Mouse (Mus musculus): Measurements from ENCODE around the gene Tomm70a. TPM values are rescaled to one million over a fixed set of nuclear protein-coding genes. Genes with fewer than 3 reads are reported as not detected.

Tomm70a gene
- polyA plus RNA-seq, 1 experiment from 2014 or later = 32.7 TPM

- Histone ChIP-seq H3K4me3 (peak overlapping the region; percentile 100), H3K4me1 (peaks cover 14% of the 10 kb centered on the region), H3K9ac (peak overlapping the region; percentile 99), H3K36me3 (no peaks in the 10 kb centered on the region), H3K4me2 (peak overlapping the region; percentile 68), H3K9me3 (no peaks in the 10 kb centered on the region), H3K27ac (peak overlapping the region; percentile 94), H3K27me3 (no peaks in the 10 kb centered on the region)
- peak; percentile 9 for ATAC-seq (ENCODE audit: insufficient number of reproducible peaks, low FRiP score, low TSS enrichment, low read depth)
- WGBS = under 1% methylated on average over 49 of the region's 59 CpGs
Measured at GRCm38 (mm10) chr16:57121816-57122415, 413 bp downstream of the Tomm70a start.

GRCm38 (mm10) chr16:57122682-57123445 lies 1.4 kb downstream of the Tomm70a start:
- Histone ChIP-seq H3K36me3 (no peaks in the 10 kb centered on the region), H3K4me3 (peak overlapping the region; percentile 100), H3K4me1 (peaks cover 14% of the 10 kb centered on the region), H3K9ac (no peak overlapping the region), H3K27me3 (no peaks in the 10 kb centered on the region), H3K4me2 (peak overlapping the region; percentile 68), H3K9me3 (no peaks in the 10 kb centered on the region), H3K27ac (no peak overlapping the region)
- 42% methylated on average over 6 of the region's 6 CpGs for WGBS
- no peak for ATAC-seq (ENCODE audit: insufficient number of reproducible peaks, low FRiP score, low TSS enrichment, low read depth)

GRCm38 (mm10) chr16:57126268-57126667 lies 4.8 kb downstream of the Tomm70a start:
- Histone ChIP-seq H3K4me2 (no peak overlapping the region), H3K27me3 (no peaks in the 10 kb centered on the region), H3K9ac (no peak overlapping the region), H3K27ac (no peak overlapping the region), H3K4me3 (no peak overlapping the region), H3K36me3 (no peaks in the 10 kb centered on the region), H3K4me1 (peaks cover 18% of the 10 kb centered on the region), H3K9me3 (no peaks in the 10 kb centered on the region)
- no peak for ATAC-seq (ENCODE audit: insufficient number of reproducible peaks, low FRiP score, low TSS enrichment, low read depth)
- WGBS = 45% methylated on average over 4 of the region's 4 CpGs

- H3K9ac ChIP-seq = no peak overlapping the region
- H3K36me3 ChIP-seq = no peaks in the 10 kb centered on the region
- no peak overlapping the region for H3K4me3 ChIP-seq
- H3K9me3 ChIP-seq = no peaks in the 10 kb centered on the region
- H3K4me2 ChIP-seq = no peak overlapping the region
- ATAC-seq (ENCODE audit: insufficient number of reproducible peaks, low FRiP score, low TSS enrichment, low read depth) = no peak
- 85% methylated on average over 2 of the region's 2 CpGs for WGBS
- H3K27ac ChIP-seq = no peak overlapping the region
- H3K4me1 ChIP-seq = peaks cover 15% of the 10 kb centered on the region
- H3K27me3 ChIP-seq = no peaks in the 10 kb centered on the region
Measured at GRCm38 (mm10) chr16:57127825-57128224, 6.3 kb downstream of the Tomm70a start.

- no peak overlapping the region for H3K27ac ChIP-seq
- no peak for ATAC-seq (ENCODE audit: insufficient number of reproducible peaks, low FRiP score, low TSS enrichment, low read depth)
- H3K36me3 ChIP-seq = peaks cover 8% of the 10 kb centered on the region
- no peak overlapping the region for H3K9ac ChIP-seq
- H3K27me3 ChIP-seq = no peaks in the 10 kb centered on the region
- H3K4me2 ChIP-seq = no peak overlapping the region
- H3K9me3 ChIP-seq = no peaks in the 10 kb centered on the region
- H3K4me1 ChIP-seq = peaks cover 4% of the 10 kb centered on the region; the same call in 1 of the 2 replicates
- H3K4me3 ChIP-seq = no peak overlapping the region
- WGBS = 65% methylated on average over 3 of the region's 3 CpGs
Measured at GRCm38 (mm10) chr16:57130752-57131400, 9.4 kb downstream of the Tomm70a start.

GRCm38 (mm10) chr16:57131544-57131943 lies 10.0 kb downstream of the Tomm70a start:
- no peak overlapping the region for H3K9ac ChIP-seq
- H3K4me1 ChIP-seq = peaks cover 4% of the 10 kb centered on the region; the same call in 1 of the 2 replicates
- H3K9me3 ChIP-seq = no peaks in the 10 kb centered on the region
- no peak overlapping the region for H3K4me3 ChIP-seq
- ATAC-seq (ENCODE audit: insufficient number of reproducible peaks, low FRiP score, low TSS enrichment, low read depth) = no peak
- WGBS = 73% methylated on average over 4 of the region's 4 CpGs
- peaks cover 14% of the 10 kb centered on the region for H3K36me3 ChIP-seq
- H3K27ac ChIP-seq = no peak overlapping the region
- H3K27me3 ChIP-seq = no peaks in the 10 kb centered on the region
- H3K4me2 ChIP-seq = no peak overlapping the region

- no peaks in the 10 kb centered on the region for H3K9me3 ChIP-seq
- H3K4me3 ChIP-seq = no peak overlapping the region
- no peak overlapping the region for H3K27ac ChIP-seq
- ATAC-seq (ENCODE audit: insufficient number of reproducible peaks, low FRiP score, low TSS enrichment, low read depth) = no peak
- 68% methylated on average over 1 of the region's 1 CpGs for WGBS
- H3K4me1 ChIP-seq = peaks cover 4% of the 10 kb centered on the region; the same call in 1 of the 2 replicates
- H3K9ac ChIP-seq = no peak overlapping the region
- H3K36me3 ChIP-seq = peaks cover 18% of the 10 kb centered on the region
- H3K4me2 ChIP-seq = no peak overlapping the region
- no peaks in the 10 kb centered on the region for H3K27me3 ChIP-seq
Measured at GRCm38 (mm10) chr16:57132326-57132725, 10.8 kb downstream of the Tomm70a start.

GRCm38 (mm10) chr16:57133611-57134010 lies 12.1 kb downstream of the Tomm70a start:
- Histone ChIP-seq H3K4me3 (no peak overlapping the region), H3K27ac (no peak overlapping the region), H3K27me3 (no peaks in the 10 kb centered on the region), H3K4me1 (peaks cover 4% of the 10 kb centered on the region; the same call in 1 of the 2 replicates), H3K4me2 (no peak overlapping the region), H3K9me3 (no peaks in the 10 kb centered on the region), H3K9ac (no peak overlapping the region), H3K36me3 (peaks cover 24% of the 10 kb centered on the region)
- no peak for ATAC-seq (ENCODE audit: insufficient number of reproducible peaks, low FRiP score, low TSS enrichment, low read depth)
- 93% methylated on average over 6 of the region's 6 CpGs for WGBS

GRCm38 (mm10) chr16:57144741-57145140 lies 23.2 kb downstream of the Tomm70a start:
- no peak overlapping the region for H3K27ac ChIP-seq
- no peak overlapping the region for H3K9ac ChIP-seq
- no peaks in the 10 kb centered on the region for H3K4me1 ChIP-seq
- no peak overlapping the region for H3K4me2 ChIP-seq
- no peaks in the 10 kb centered on the region for H3K9me3 ChIP-seq
- no peak for ATAC-seq (ENCODE audit: insufficient number of reproducible peaks, low FRiP score, low TSS enrichment, low read depth)
- H3K27me3 ChIP-seq = no peaks in the 10 kb centered on the region
- no peak overlapping the region for H3K4me3 ChIP-seq
- H3K36me3 ChIP-seq = peaks cover 38% of the 10 kb centered on the region
- whole genome bisulfite sequencing = 90% methylated on average over 5 of the region's 5 CpGs

- WGBS = 93% methylated on average over 4 of the region's 4 CpGs
- no peak for ATAC-seq (ENCODE audit: insufficient number of reproducible peaks, low FRiP score, low TSS enrichment, low read depth)
- peaks cover 53% of the 10 kb centered on the region for H3K36me3 ChIP-seq
Measured at GRCm38 (mm10) chr16:57151437-57151836, 29.9 kb downstream of the Tomm70a start.

GRCm38 (mm10) chr16:57155899-57156298 lies 34.4 kb downstream of the Tomm70a start:
- H3K4me2 ChIP-seq = no peak overlapping the region
- ATAC-seq (ENCODE audit: insufficient number of reproducible peaks, low FRiP score, low TSS enrichment, low read depth) = no peak
- H3K9ac ChIP-seq = no peak overlapping the region
- no peak overlapping the region for H3K4me3 ChIP-seq
- H3K27me3 ChIP-seq = no peaks in the 10 kb centered on the region
- peaks cover 66% of the 10 kb centered on the region for H3K36me3 ChIP-seq
- no peaks in the 10 kb centered on the region for H3K4me1 ChIP-seq
- no peaks in the 10 kb centered on the region for H3K9me3 ChIP-seq
- H3K27ac ChIP-seq = no peak overlapping the region

More at GRCm38 (mm10) chr16:57151437-57151836, 29.9 kb downstream of the Tomm70a start:
- Histone ChIP-seq H3K27ac (no peak overlapping the region), H3K27me3 (no peaks in the 10 kb centered on the region), H3K4me3 (no peak overlapping the region), H3K4me2 (no peak overlapping the region), H3K9me3 (no peaks in the 10 kb centered on the region), H3K9ac (no peak overlapping the region), H3K4me1 (no peaks in the 10 kb centered on the region)

GRCm38 (mm10) chr16:57157076-57157475 lies 35.6 kb downstream of the Tomm70a start:
- Histone ChIP-seq H3K27ac (no peak overlapping the region), H3K4me3 (no peak overlapping the region), H3K4me2 (no peak overlapping the region), H3K27me3 (no peaks in the 10 kb centered on the region), H3K4me1 (no peaks in the 10 kb centered on the region), H3K36me3 (peaks cover 70% of the 10 kb centered on the region), H3K9me3 (no peaks in the 10 kb centered on the region), H3K9ac (no peak overlapping the region)
- WGBS = 85% methylated on average over 4 of the region's 4 CpGs
- ATAC-seq (ENCODE audit: insufficient number of reproducible peaks, low FRiP score, low TSS enrichment, low read depth) = no peak

Data from limb, embryonic 15.5 days (tissue).